Mouse (Mus musculus) neural tube, embryonic 12.5 days (tissue): ENCODE results near the gene Rps3a1. TPM values are rescaled to one million over a fixed set of nuclear protein-coding genes. Genes with fewer than 3 reads are reported as not detected.

Experiments
- polyA plus RNA-seq: library from polyadenylated mRNA; unstranded; fragments of >200 nt; fragmentation: Nextera tagmentation; extraction: Ambion mirVana; gene quantifications from 2 replicates; pipeline ENCODE4 v1.2.1, GENCODE M21; 2016

Rps3a1 gene
- polyA plus RNA-seq, 1 experiment from 2014 or later: 815 TPM

Other genes starting within 250 kb of the Rps3a1 start
- gene Sh3d19, start 171.6 kb downstream of the Rps3a1 start, polyA plus RNA-seq: 10.9 and 11.4 TPM in 2 replicates
- 0.22 TPM in 1 of 2 replicates, not detected in the other for gene Prss48, start 140.2 kb downstream of the Rps3a1 start, polyA plus RNA-seq
- 4.8 and 5.8 TPM in 2 replicates for gene Lrba, start 82.0 kb upstream of the Rps3a1 start, polyA plus RNA-seq